Mouse (Mus musculus) MEL (cell line): ENCODE data around the gene Podnl1.

Experiments
- CTCF ChIP-seq, 3 experiments: IDR thresholded peaks in 2 of 3; conservative IDR thresholded peaks in 1 of 3; 2 replicates each; pipeline ENCODE4 v1.5.1; 2011 to 2012; ENCODE audit warnings: low read length in 3 of 3, low read depth in 2 of 3, mild to moderate bottlenecking in 2 of 3, improper control_type of control experiment in 1 of 3, inconsistent platforms in 1 of 3, mixed read lengths in 1 of 3, moderate library complexity in 1 of 3; ENCODE audit not compliant: control insufficient read depth in 1 of 3, insufficient read depth in 1 of 3, poor library complexity in 1 of 3, severe bottlenecking in 1 of 3
- ETS1 ChIP-seq: IDR thresholded peaks from 2 replicates; pipeline ENCODE4 v1.6.1; 2012; ENCODE audit warnings: low read depth, mild to moderate bottlenecking, inconsistent platforms, low read length, improper control_type of control experiment, moderate library complexity
- GABPA ChIP-seq: IDR thresholded peaks from 2 replicates; pipeline ENCODE4 v1.6.1; 2012; ENCODE audit warnings: low read depth, mild to moderate bottlenecking, inconsistent platforms, low read length, improper control_type of control experiment, moderate library complexity
- MAX ChIP-seq: IDR thresholded peaks from 2 replicates; pipeline ENCODE4 v1.6.1; 2011; ENCODE audit warnings: low read length, improper control_type of control experiment
- MXI1 ChIP-seq: IDR thresholded peaks from 2 replicates; pipeline ENCODE4 v1.6.1; 2011; ENCODE audit warnings: mild to moderate bottlenecking, low read depth, low read length, improper control_type of control experiment
- MYC ChIP-seq: IDR thresholded peaks from 2 replicates; pipeline ENCODE4 v1.6.1; 2011; ENCODE audit warnings: low read depth, mild to moderate bottlenecking, low read length, improper control_type of control experiment, moderate library complexity
- NRF1 ChIP-seq: IDR thresholded peaks from 2 replicates; pipeline ENCODE4 v1.6.1; 2014; ENCODE audit warnings: low read depth, mild to moderate bottlenecking, inconsistent platforms, low read length, improper control_type of control experiment, moderate library complexity; ENCODE audit not compliant: poor library complexity, insufficient read depth, severe bottlenecking
- POLR2A ChIP-seq, 2 experiments: IDR thresholded peaks; 2 replicates each; pipeline ENCODE4 v1.6.1; 2011 to 2012; ENCODE audit warnings: low read length in 2 of 2, mild to moderate bottlenecking in 2 of 2, control low read depth in 1 of 2, improper control_type of control experiment in 1 of 2, low read depth in 1 of 2, moderate library complexity in 1 of 2; ENCODE audit not compliant: control insufficient read depth in 1 of 2, insufficient read depth in 1 of 2, poor library complexity in 1 of 2
- TCF12 ChIP-seq: IDR thresholded peaks from 2 replicates; pipeline ENCODE4 v1.6.1; 2014; ENCODE audit warnings: low read depth, mild to moderate bottlenecking, inconsistent platforms, low read length, improper control_type of control experiment, moderate library complexity
- UBTF ChIP-seq: IDR thresholded peaks from 2 replicates; pipeline ENCODE4 v1.6.1; 2012; ENCODE audit warnings: low read depth, mild to moderate bottlenecking, inconsistent platforms, low read length, improper control_type of control experiment, moderate library complexity, borderline replicate concordance; ENCODE audit not compliant: insufficient read depth

GRCm38 (mm10) chr8:84076849-84077248 is 48.9 kb upstream of the Podnl1 start:
- TF ChIP-seq UBTF (no peak), ETS1 (no peak), CTCF (IDR thresholded peaks at IDR 0.05 in 2 of 3, conservative IDR thresholded peaks at IDR 0.05 in 1 of 3; ENCODE audit: control insufficient read depth in 1 of 3, insufficient read depth in 1 of 3, low read depth in 2 of 3, low read length in 3 of 3, poor library complexity in 1 of 3, severe bottlenecking in 1 of 3) (no peak), POLR2A (IDR thresholded peaks at IDR 0.05; ENCODE audit: control insufficient read depth in 1 of 2, insufficient read depth in 1 of 2, low read depth in 1 of 2, low read length in 2 of 2, poor library complexity in 1 of 2) (no peak), TCF12 (no peak), NRF1 (no peak), MYC (no peak), GABPA (no peak), MAX (no peak), MXI1 (no peak)
